Mouse (Mus musculus): Measurements from ENCODE around the gene Klrk1. TPM values are rescaled to one million over a fixed set of nuclear protein-coding genes. Genes with fewer than 3 reads are reported as not detected.

The Klrk1 gene
- polyA plus RNA-seq, 1 experiment from 2014 or later: 1.7 TPM

Other genes starting within 250 kb of the Klrk1 start
- gene Clec12b, start 238.0 kb downstream of the Klrk1 start, polyA plus RNA-seq (2018): not detected in 3 replicates
- 0.93 to 5.0 TPM (median 1.5 TPM) in 3 replicates for gene Clec1b, start 226.6 kb downstream of the Klrk1 start, polyA plus RNA-seq (2018)
- 0.48 to 1.2 TPM in 2 of 3 replicates, not detected in the other for gene Clec9a, start 215.0 kb downstream of the Klrk1 start, polyA plus RNA-seq (2018)
- gene Clec1a, start 171.9 kb downstream of the Klrk1 start, polyA plus RNA-seq (2018): 0.12 to 0.80 TPM (median 0.65 TPM) in 3 replicates
- gene Olr1, start 116.7 kb downstream of the Klrk1 start, polyA plus RNA-seq (2018): 0.28 to 0.32 TPM (median 0.30 TPM) in 3 replicates
- not detected in 3 replicates for gene Tmem52b, start 111.3 kb downstream of the Klrk1 start, polyA plus RNA-seq (2018)
- 89.2 to 276 TPM (median 184 TPM) in 3 replicates for gene Gabarapl1, start 90.7 kb downstream of the Klrk1 start, polyA plus RNA-seq (2018)
- not detected in 3 replicates for gene Klre1, start 46.0 kb downstream of the Klrk1 start, polyA plus RNA-seq (2018)
- gene Klrd1, start 32.1 kb downstream of the Klrk1 start, polyA plus RNA-seq (2018): 0.64 to 1.4 TPM (median 0.66 TPM) in 3 replicates
- gene Klrc3, start 19.5 kb upstream of the Klrk1 start, polyA plus RNA-seq (2018): not detected in 3 replicates
- not detected in 3 replicates for gene Klrc2, start 36.8 kb upstream of the Klrk1 start, polyA plus RNA-seq (2018)
- 0.07 TPM in 1 of 3 replicates, not detected in the others for gene Klrc1, start 55.1 kb upstream of the Klrk1 start, polyA plus RNA-seq (2018)
- gene Klri1, start 93.3 kb upstream of the Klrk1 start, polyA plus RNA-seq (2018): not detected in 3 replicates
- gene Klri2, start 116.6 kb upstream of the Klrk1 start, polyA plus RNA-seq (2018): 0.07 TPM in 1 of 3 replicates, not detected in the others
- gene Gm156, start 160.4 kb upstream of the Klrk1 start, polyA plus RNA-seq (2018): not detected in 3 replicates
- gene Gm17631, start 238.8 kb upstream of the Klrk1 start, polyA plus RNA-seq (2018): not detected in 3 replicates